Mouse (Mus musculus): ENCODE results near the gene Gng7. TPM values are rescaled to one million over a fixed set of nuclear protein-coding genes. Genes with fewer than 3 reads are reported as not detected.

Gene Gng7
- total and polyA plus RNA-seq, 3 experiments, result 0.24 to 0.47 TPM; not detected in 1

- peak overlapping the region; percentile 52 for H3K4me2 ChIP-seq (ENCODE audit: insufficient read depth, low read depth, poor library complexity, severe bottlenecking)
- peak overlapping the region; percentile 22; the same call in 1 of the 2 replicates for H3K9ac ChIP-seq (ENCODE audit: insufficient read depth, low read depth)
- peaks cover 60% of the 10 kb centered on the region for H3K27me3 ChIP-seq (replicated peaks)
- peaks cover 3% of the 10 kb centered on the region for H3K9me3 ChIP-seq (replicated peaks; ENCODE audit: low read length)
- H3K79me2 ChIP-seq (replicated peaks; ENCODE audit: control insufficient read depth, extremely low read depth, insufficient read depth, poor library complexity, severe bottlenecking), result no peaks in the 10 kb centered on the region
- in situ Hi-C loops (cut with MboI; ENCODE audit: low pct_ligation_motif_present, low pct_unique_long_range_greater_than_20kb, low sequenced_read_pairs), result loop anchor here (5.0 kb wide), 1 partner anchor 42 kb away; no protein-coding TSS in a partner anchor
- H3K36me3 ChIP-seq (replicated peaks in 1 of 2; ENCODE audit: control insufficient read depth in 1 of 2, insufficient read depth in 1 of 2, low read length in 1 of 2), result no peaks in the 10 kb centered on the region
- H3K4me3 ChIP-seq (replicated peaks in 1 of 3; ENCODE audit: low read depth in 2 of 3, low read length in 2 of 3, poor library complexity in 1 of 3), result no peak overlapping the region
- peaks cover 12 to 37% of the 10 kb centered on the region in 2 experiments for H3K4me1 ChIP-seq (ENCODE audit: control insufficient read depth in 1 of 2, insufficient read depth in 2 of 2)
- no peak overlapping the region for H3K27ac ChIP-seq (ENCODE audit: insufficient read depth, low read depth)
- dilution Hi-C loops (cut with MboI; ENCODE audit: extremely low pct_ligation_motif_present, extremely low pct_unique_long_range_greater_than_20kb, low sequenced_read_pairs), result no loop called here
- DNase-seq (ENCODE audit: extremely low read depth), result no peak
- TF ChIP-seq POLR2AphosphoS2 (IDR thresholded peaks at IDR 0.05; ENCODE audit: low read depth, low read length), result no peak
- TF ChIP-seq SIN3A (IDR thresholded peaks at IDR 0.05; ENCODE audit: low read length), result 0 out of 2 replicates have a peak, but pooled peaks have one; percentile 10
Observed at GRCm38 (mm10) chr10:81000197-81001062, 14.3 kb downstream of the Gng7 start.

- H3K9me3 ChIP-seq (replicated peaks; ENCODE audit: low read length), result peaks cover 3% of the 10 kb centered on the region
- peaks cover 60% of the 10 kb centered on the region for H3K27me3 ChIP-seq (replicated peaks)
- H3K36me3 ChIP-seq (replicated peaks in 1 of 2; ENCODE audit: control insufficient read depth in 1 of 2, insufficient read depth in 1 of 2, low read length in 1 of 2), result no peaks in the 10 kb centered on the region
- DNase-seq (ENCODE audit: extremely low read depth), result peak; percentile 88
- H3K4me1 ChIP-seq (ENCODE audit: control insufficient read depth in 1 of 2, insufficient read depth in 2 of 2), result peaks cover 14 to 43% of the 10 kb centered on the region in 2 experiments
- peak overlapping the region; percentile 52 for H3K4me2 ChIP-seq (ENCODE audit: insufficient read depth, low read depth, poor library complexity, severe bottlenecking)
- H3K27ac ChIP-seq (ENCODE audit: insufficient read depth, low read depth), result no peak overlapping the region
- no peak overlapping the region for H3K9ac ChIP-seq (ENCODE audit: insufficient read depth, low read depth)
- in situ Hi-C loops (cut with MboI; ENCODE audit: low pct_ligation_motif_present, low pct_unique_long_range_greater_than_20kb, low sequenced_read_pairs) (loop anchor here (5.0 to 10.0 kb wide), 4 partner anchors 43 to 252 kb away; partner anchors contain the start of gene Amh), dilution Hi-C loops (cut with MboI; ENCODE audit: extremely low pct_ligation_motif_present, extremely low pct_unique_long_range_greater_than_20kb, low sequenced_read_pairs) (no loop called here)
- no peak overlapping the region for H3K4me3 ChIP-seq (replicated peaks in 1 of 3; ENCODE audit: low read depth in 2 of 3, low read length in 2 of 3, poor library complexity in 1 of 3)
- H3K79me2 ChIP-seq (replicated peaks; ENCODE audit: control insufficient read depth, extremely low read depth, insufficient read depth, poor library complexity, severe bottlenecking), result no peaks in the 10 kb centered on the region
- TF ChIP-seq UBTF (IDR thresholded peaks at IDR 0.05; ENCODE audit: low read depth, low read length) (no peak), NRF1 (IDR thresholded peaks at IDR 0.05; ENCODE audit: low read depth, low read length) (peak; percentile 51), CTCF (conservative IDR thresholded peaks at IDR 0.05 in 1 of 2, IDR thresholded peaks at IDR 0.05 in 1 of 2; ENCODE audit: low read depth in 2 of 2, low read length in 2 of 2) (peak; percentile 61 to 89), USF2 (conservative IDR thresholded peaks at IDR 0.05; ENCODE audit: low read depth, low read length) (0 out of 2 replicates have a peak, but pooled peaks have one; percentile 12), POLR2AphosphoS2 (IDR thresholded peaks at IDR 0.05; ENCODE audit: low read depth, low read length) (no peak), MAFK (IDR thresholded peaks at IDR 0.05; ENCODE audit: insufficient replicate concordance, low read length) (no peak), MAX (IDR thresholded peaks at IDR 0.05; ENCODE audit: low read length) (peak; percentile 99), PAX5 (IDR thresholded peaks at IDR 0.05; ENCODE audit: low read length) (no peak), MAZ (IDR thresholded peaks at IDR 0.05; ENCODE audit: low read depth, low read length) (no peak), ETS1 (conservative IDR thresholded peaks at IDR 0.05; ENCODE audit: low read depth, low read length) (peak; percentile 15; the same call in 1 of the 2 replicates), MYC (IDR thresholded peaks at IDR 0.05; ENCODE audit: low read depth, low read length) (peak; percentile 99), CHD2 (IDR thresholded peaks at IDR 0.05; ENCODE audit: low read length) (no peak), ZKSCAN1 (IDR thresholded peaks at IDR 0.05; ENCODE audit: borderline replicate concordance, low read depth, low read length) (no peak), MXI1 (IDR thresholded peaks at IDR 0.05; ENCODE audit: low read depth, low read length) (peak; percentile 96), SMC3 (IDR thresholded peaks at IDR 0.05; ENCODE audit: low read depth, low read length) (peak; percentile 76), USF1 (IDR thresholded peaks at IDR 0.05; ENCODE audit: low read depth, low read length) (peak; percentile 28), IRF4 (IDR thresholded peaks at IDR 0.05; ENCODE audit: low read depth, low read length) (0 out of 2 replicates have a peak, but pooled peaks have one; percentile 41), MEF2A (IDR thresholded peaks at IDR 0.05; ENCODE audit: borderline replicate concordance, low read depth, low read length) (peak; percentile 33; the same call in 1 of the 2 replicates), ELF1 (IDR thresholded peaks at IDR 0.05; ENCODE audit: low read depth, low read length) (no peak), TCF12 (IDR thresholded peaks at IDR 0.05; ENCODE audit: low read depth, low read length) (0 out of 2 replicates have a peak, but pooled peaks have one; percentile 51), SIN3A (IDR thresholded peaks at IDR 0.05; ENCODE audit: low read length) (peak; percentile 52; the same call in 1 of the 2 replicates), E2F4 (IDR thresholded peaks at IDR 0.05; ENCODE audit: insufficient replicate concordance, low read depth, low read length) (no peak), HCFC1 (IDR thresholded peaks at IDR 0.05; ENCODE audit: low read depth, low read length) (peak; percentile 51), RAD21 (IDR thresholded peaks at IDR 0.05; ENCODE audit: low read depth, low read length) (peak; percentile 51), EP300 (IDR thresholded peaks at IDR 0.05; ENCODE audit: low read length) (no peak), ZNF384 (IDR thresholded peaks at IDR 0.05; ENCODE audit: low read depth, low read length) (peak; percentile 21; the same call in 1 of the 2 replicates), TBP (conservative IDR thresholded peaks at IDR 0.05; ENCODE audit: low read depth, low read length) (0 out of 2 replicates have a peak, but pooled peaks have one; percentile 42)
Observed at GRCm38 (mm10) chr10:80999362-81000196, 15.2 kb downstream of the Gng7 start.

Data from CH12.LX (cell line).